Mouse (Mus musculus) lung, postnatal 14 days (tissue): ENCODE measurements around the gene Fli1.

Experiments used
- DNase-seq: peaks from one replicate; pipeline ENCODE4 v3.0.0; 2021

Fli1 gene

GRCm38 (mm10) chr9:32521331-32521730 is 21.3 kb downstream of the Fli1 start:
- DNase-seq, result no peak

- DNase-seq, result no peak
Observed at GRCm38 (mm10) chr9:32520821-32521220, 21.8 kb downstream of the Fli1 start.

GRCm38 (mm10) chr9:32519101-32520051 is 23.3 kb downstream of the Fli1 start:
- no peak for DNase-seq

GRCm38 (mm10) chr9:32518351-32519075 is 24.1 kb downstream of the Fli1 start:
- no peak for DNase-seq

GRCm38 (mm10) chr9:32516691-32517090 is 26.0 kb downstream of the Fli1 start:
- no peak for DNase-seq

- DNase-seq, result no peak
Observed at GRCm38 (mm10) chr9:32515894-32516686, 26.6 kb downstream of the Fli1 start.

- DNase-seq, result no peak
Observed at GRCm38 (mm10) chr9:32514406-32515058, 28.1 kb downstream of the Fli1 start.

- DNase-seq, result no peak
Observed at GRCm38 (mm10) chr9:32513471-32513870, 29.2 kb downstream of the Fli1 start.

- DNase-seq, result no peak
Observed at GRCm38 (mm10) chr9:32510454-32511263, 32.0 kb downstream of the Fli1 start.

- DNase-seq, result no peak
Observed at GRCm38 (mm10) chr9:32509706-32510156, 32.9 kb downstream of the Fli1 start.

GRCm38 (mm10) chr9:32508648-32509047 is 34.0 kb downstream of the Fli1 start:
- DNase-seq, result peak; percentile 45

- DNase-seq, result no peak
Observed at GRCm38 (mm10) chr9:32508118-32508517, 34.5 kb downstream of the Fli1 start.

- DNase-seq, result no peak
Observed at GRCm38 (mm10) chr9:32506866-32507861, 35.5 kb downstream of the Fli1 start.

GRCm38 (mm10) chr9:32506161-32506560 is 36.5 kb downstream of the Fli1 start:
- peak; percentile 41 for DNase-seq

- DNase-seq, result no peak
Observed at GRCm38 (mm10) chr9:32505460-32506075, 37.1 kb downstream of the Fli1 start.

- no peak for DNase-seq
Observed at GRCm38 (mm10) chr9:32503995-32504451, 38.6 kb downstream of the Fli1 start.

- DNase-seq, result no peak
Observed at GRCm38 (mm10) chr9:32503423-32503822, 39.2 kb downstream of the Fli1 start.

- DNase-seq, result no peak
Observed at GRCm38 (mm10) chr9:32502256-32503010, 40.2 kb downstream of the Fli1 start.

- no peak for DNase-seq
Observed at GRCm38 (mm10) chr9:32500886-32501285, 41.8 kb downstream of the Fli1 start.
